Mouse (Mus musculus) embryo, embryonic 11.5 days (tissue): ENCODE measurements around the gene Olfr1019.

Source experiments
- DNase-seq: peaks from one replicate; pipeline ENCODE4 v3.0.0-alpha.2; 2012; ENCODE audit warnings: low read depth, low spot score

Olfr1019 gene

GRCm38 (mm10) chr2:85845383-85845782 lies at the start of gene Olfr1019:
TSS of gene Olfr1019 (minus strand) at chr2:85845483.
- DNase-seq = no peak

GRCm38 (mm10) chr2:85885340-85885739 lies 40.1 kb upstream of the Olfr1019 start, which contains the start of gene Olfr1023:
TSS of gene Olfr1023 (plus strand) at chr2:85885640.
- no peak for DNase-seq

- no peak for DNase-seq
These were observed 23.0 kb upstream of the Olfr1019 start, which contains the start of gene Olfr1022 for GRCm38 (mm10) chr2:85868294-85868693. TSS of gene Olfr1022 (plus strand) at chr2:85868594.

GRCm38 (mm10) chr2:85846730-85847129 lies 1.4 kb upstream of the Olfr1019 start, which contains the start of gene Olfr1020:
TSS of gene Olfr1020 (plus strand) at chr2:85847030.
- no peak for DNase-seq

- DNase-seq = no peak
These were observed 27.1 kb downstream of the Olfr1019 start, which contains the start of gene Olfr1018 for GRCm38 (mm10) chr2:85818179-85818578. TSS of gene Olfr1018 (plus strand) at chr2:85818479.

- no peak for DNase-seq
These were observed 40.8 kb downstream of the Olfr1019 start for GRCm38 (mm10) chr2:85804501-85804900.

- DNase-seq = no peak
These were observed 42.8 kb downstream of the Olfr1019 start, which contains the start of gene Olfr1016 for GRCm38 (mm10) chr2:85802444-85802843. TSS of gene Olfr1016 (minus strand) at chr2:85802544.

- DNase-seq = no peak
These were observed 53.0 kb downstream of the Olfr1019 start for GRCm38 (mm10) chr2:85792331-85792730.
